Mouse (Mus musculus): ENCODE measurements around the gene Lamtor4.

GRCm38 (mm10) chr5:138225700-138226099, 29.6 kb upstream of the Lamtor4 start, which contains the start of gene Nxpe5:
- no peak for TF ChIP-seq POLR2A (IDR thresholded peaks at IDR 0.05; ENCODE audit: low read depth, low read length)
- TF ChIP-seq CTCF (IDR thresholded peaks at IDR 0.05; ENCODE audit: extremely low read depth, insufficient read depth, insufficient read length, insufficient replicate concordance): no peak

All from spleen, adult 2 months (tissue).